Mouse (Mus musculus): ENCODE measurements around the gene Vps8. TPM values are rescaled to one million over a fixed set of nuclear protein-coding genes. Genes with fewer than 3 reads are reported as not detected.

Vps8 gene
- polyA plus RNA-seq, 2 experiments: 3.0 to 5.1 TPM

DNA sequence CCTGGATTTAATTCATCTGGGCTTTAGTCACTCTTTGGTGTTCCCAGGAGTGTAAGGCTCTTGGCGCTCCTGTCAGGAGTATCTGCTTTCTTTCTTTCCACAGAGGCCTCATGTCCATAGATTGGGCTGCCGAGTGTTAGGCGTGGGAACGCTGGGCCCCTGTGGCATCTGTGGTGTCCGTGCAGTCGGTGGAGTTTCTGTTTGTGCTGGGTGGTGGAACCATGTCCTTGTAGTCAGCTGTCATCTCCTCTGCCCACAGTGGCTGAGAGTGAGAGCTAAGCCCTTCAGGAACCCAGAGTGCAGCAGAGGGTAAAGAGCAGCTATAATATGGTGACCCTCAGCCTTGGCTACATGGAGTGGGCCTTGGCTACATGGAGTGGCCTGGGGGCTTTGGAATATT is 140.4 kb downstream of the Vps8 start:
- DNase-seq (ENCODE audit: low read depth in 3 of 3, low spot score in 3 of 3): no peak
- Histone ChIP-seq H3K27me3 (ENCODE audit: control insufficient read depth, insufficient read depth, low read length) (no peaks in the 10 kb centered on the region), H3K9me3 (ENCODE audit: control insufficient read depth, low read length) (no peaks in the 10 kb centered on the region), H3K4me3 (ENCODE audit: insufficient read depth in 1 of 2, low read depth in 2 of 2, low read length in 2 of 2) (no peak overlapping the region), H3K27ac (no peak overlapping the region), H3K4me1 (replicated peaks; ENCODE audit: control insufficient read depth in 2 of 2, insufficient read depth in 2 of 2, low read length in 1 of 2) (no peaks in the 10 kb centered on the region), H3K9ac (replicated peaks) (no peak overlapping the region), H3K4me2 (ENCODE audit: low read depth) (no peak overlapping the region), H3K36me3 (replicated peaks; ENCODE audit: control insufficient read depth, insufficient read depth, low read depth) (no peaks in the 10 kb centered on the region)
- TF ChIP-seq CTCF (IDR thresholded peaks at IDR 0.05; ENCODE audit: low read depth) (no peak), EP300 (IDR thresholded peaks at IDR 0.05; ENCODE audit: low read depth) (no peak)
- no peak for ATAC-seq (ENCODE audit: insufficient read depth)
- WGBS (ENCODE audit: insufficient replicate concordance): 72% methylated on average over 6 of the region's 6 CpGs

DNA sequence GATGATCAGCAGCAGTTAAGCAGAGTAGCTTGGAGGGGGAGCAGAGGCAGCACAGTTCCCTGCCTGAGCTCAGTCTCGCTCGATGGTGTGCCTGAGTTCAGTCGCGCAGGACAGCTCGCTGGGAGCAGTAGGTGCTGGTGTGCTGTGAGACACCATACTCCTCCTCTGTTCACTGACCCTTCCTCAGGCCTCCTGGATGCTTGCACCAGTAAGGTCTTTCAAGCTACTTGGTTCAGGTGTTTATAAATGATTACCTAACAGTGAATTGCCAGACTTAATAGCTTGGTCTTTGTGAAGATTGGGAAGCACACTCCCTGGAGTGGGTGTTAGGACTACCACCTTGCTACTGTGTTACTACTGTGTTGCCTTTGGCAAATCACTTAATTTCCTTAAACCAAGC is 144.2 kb downstream of the Vps8 start:
- H3K9ac ChIP-seq (replicated peaks): no peak overlapping the region
- no peak overlapping the region for H3K27ac ChIP-seq
- ATAC-seq (ENCODE audit: insufficient read depth): no peak
- no peaks in the 10 kb centered on the region for H3K9me3 ChIP-seq (ENCODE audit: control insufficient read depth, low read length)
- H3K4me1 ChIP-seq (replicated peaks; ENCODE audit: control insufficient read depth in 2 of 2, insufficient read depth in 2 of 2, low read length in 1 of 2): no peaks in the 10 kb centered on the region
- no peak overlapping the region for H3K4me2 ChIP-seq (ENCODE audit: low read depth)
- WGBS (ENCODE audit: insufficient replicate concordance): 79% methylated on average over 5 of the region's 5 CpGs
- H3K4me3 ChIP-seq (ENCODE audit: insufficient read depth in 1 of 2, low read depth in 2 of 2, low read length in 2 of 2): no peak overlapping the region
- TF ChIP-seq EP300 (IDR thresholded peaks at IDR 0.05; ENCODE audit: low read depth) (no peak), CTCF (IDR thresholded peaks at IDR 0.05; ENCODE audit: low read depth) (no peak)
- no peak for DNase-seq (ENCODE audit: low read depth in 3 of 3, low spot score in 3 of 3)
- H3K27me3 ChIP-seq (ENCODE audit: control insufficient read depth, insufficient read depth, low read length): no peaks in the 10 kb centered on the region
- H3K36me3 ChIP-seq (replicated peaks; ENCODE audit: control insufficient read depth, insufficient read depth, low read depth): no peaks in the 10 kb centered on the region

DNA sequence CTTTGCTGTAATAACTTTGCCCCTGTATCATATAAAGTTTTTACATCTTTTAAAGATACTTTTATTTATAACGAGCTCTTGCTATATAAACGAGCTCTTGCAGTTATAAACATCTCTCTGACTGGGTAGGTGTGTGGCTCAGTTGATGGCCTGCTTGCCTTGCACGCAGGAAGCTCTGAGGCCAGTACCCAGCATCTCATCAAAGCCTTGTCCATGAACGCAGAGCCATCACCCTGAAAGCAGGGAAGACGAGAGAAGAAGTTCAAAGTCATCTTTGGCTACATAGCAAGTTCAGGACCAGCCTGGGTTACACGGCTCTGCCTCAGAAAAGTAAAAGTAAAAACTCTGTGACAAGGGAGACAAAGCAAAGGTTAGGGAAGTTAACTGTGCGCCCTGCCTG is 147.0 kb downstream of the Vps8 start:
- H3K4me3 ChIP-seq (ENCODE audit: insufficient read depth in 1 of 2, low read depth in 2 of 2, low read length in 2 of 2): no peak overlapping the region
- ATAC-seq (ENCODE audit: insufficient read depth) (no peak), DNase-seq (ENCODE audit: low read depth in 3 of 3, low spot score in 3 of 3) (no peak)
- H3K9ac ChIP-seq (replicated peaks): no peak overlapping the region
- WGBS (ENCODE audit: insufficient replicate concordance): 70% methylated on average over 7 of the region's 7 CpGs
- no peaks in the 10 kb centered on the region for H3K36me3 ChIP-seq (replicated peaks; ENCODE audit: control insufficient read depth, insufficient read depth, low read depth)
- H3K9me3 ChIP-seq (ENCODE audit: control insufficient read depth, low read length): no peaks in the 10 kb centered on the region
- H3K27ac ChIP-seq: no peak overlapping the region
- TF ChIP-seq CTCF (IDR thresholded peaks at IDR 0.05; ENCODE audit: low read depth) (no peak), EP300 (IDR thresholded peaks at IDR 0.05; ENCODE audit: low read depth) (no peak)
- H3K4me1 ChIP-seq (replicated peaks; ENCODE audit: control insufficient read depth in 2 of 2, insufficient read depth in 2 of 2, low read length in 1 of 2): no peaks in the 10 kb centered on the region
- no peak overlapping the region for H3K4me2 ChIP-seq (ENCODE audit: low read depth)
- no peaks in the 10 kb centered on the region for H3K27me3 ChIP-seq (ENCODE audit: control insufficient read depth, insufficient read depth, low read length)

DNA sequence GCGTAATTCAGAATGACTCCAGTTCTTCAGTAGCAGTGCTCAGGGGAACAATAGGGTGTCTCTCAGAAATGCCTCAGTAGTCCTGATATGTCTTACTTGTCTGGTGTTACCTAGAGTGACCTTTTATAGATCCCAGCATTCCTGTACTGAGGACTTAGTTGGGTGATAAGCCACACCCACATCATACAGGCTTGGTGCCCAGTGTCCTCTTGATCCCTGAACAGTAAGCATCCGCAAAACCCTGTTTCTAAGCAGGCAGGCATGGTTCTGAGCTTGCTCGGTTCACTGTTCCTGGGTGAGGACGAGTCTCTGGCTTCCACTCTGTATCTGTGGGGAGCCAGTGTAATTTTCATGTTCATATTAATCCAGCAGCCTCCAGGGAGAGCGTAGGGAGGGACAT is 147.9 kb downstream of the Vps8 start:
- no peak for ATAC-seq (ENCODE audit: insufficient read depth)
- Histone ChIP-seq H3K27ac (no peak overlapping the region), H3K27me3 (ENCODE audit: control insufficient read depth, insufficient read depth, low read length) (no peaks in the 10 kb centered on the region), H3K4me1 (replicated peaks; ENCODE audit: control insufficient read depth in 2 of 2, insufficient read depth in 2 of 2, low read length in 1 of 2) (no peaks in the 10 kb centered on the region), H3K9me3 (ENCODE audit: control insufficient read depth, low read length) (no peaks in the 10 kb centered on the region), H3K36me3 (replicated peaks; ENCODE audit: control insufficient read depth, insufficient read depth, low read depth) (no peaks in the 10 kb centered on the region), H3K4me3 (ENCODE audit: insufficient read depth in 1 of 2, low read depth in 2 of 2, low read length in 2 of 2) (no peak overlapping the region), H3K9ac (replicated peaks) (no peak overlapping the region), H3K4me2 (ENCODE audit: low read depth) (no peak overlapping the region)
- TF ChIP-seq CTCF (IDR thresholded peaks at IDR 0.05; ENCODE audit: low read depth) (no peak), EP300 (IDR thresholded peaks at IDR 0.05; ENCODE audit: low read depth) (no peak)
- DNase-seq (ENCODE audit: low read depth in 3 of 3, low spot score in 3 of 3): no peak
- WGBS (ENCODE audit: insufficient replicate concordance): 71% methylated on average over 5 of the region's 5 CpGs

DNA sequence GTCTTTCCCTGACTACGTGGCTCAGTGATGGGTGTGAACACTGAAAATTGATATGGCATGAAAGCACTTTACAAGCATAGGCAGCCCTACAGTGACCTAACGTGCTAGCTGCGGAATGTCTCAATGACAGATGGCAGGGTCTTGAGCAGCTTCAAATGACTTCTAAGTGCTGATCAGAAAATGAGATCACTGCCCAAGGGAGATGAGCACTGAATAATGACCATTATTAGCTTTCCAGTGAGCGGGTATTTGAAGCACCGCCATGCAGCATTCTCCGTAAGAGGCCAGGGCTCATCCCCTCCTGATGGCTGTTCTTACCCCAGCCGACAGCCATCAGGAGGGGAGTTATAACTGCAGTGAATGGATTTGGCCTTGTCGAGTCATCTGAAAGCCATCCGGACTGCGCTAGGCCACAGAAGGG is 153.1 kb downstream of the Vps8 start:
- WGBS (ENCODE audit: insufficient replicate concordance): 77% methylated on average over 10 of the region's 10 CpGs
- ATAC-seq (ENCODE audit: insufficient read depth) (no peak), DNase-seq (ENCODE audit: low read depth in 3 of 3, low spot score in 3 of 3) (no peak)
- no peak overlapping the region for H3K4me3 ChIP-seq (ENCODE audit: insufficient read depth in 1 of 2, low read depth in 2 of 2, low read length in 2 of 2)
- TF ChIP-seq CTCF (IDR thresholded peaks at IDR 0.05; ENCODE audit: low read depth) (no peak), EP300 (IDR thresholded peaks at IDR 0.05; ENCODE audit: low read depth) (no peak)
- H3K9ac ChIP-seq (replicated peaks): no peak overlapping the region
- H3K27ac ChIP-seq: no peak overlapping the region
- H3K4me1 ChIP-seq (replicated peaks; ENCODE audit: control insufficient read depth in 2 of 2, insufficient read depth in 2 of 2, low read length in 1 of 2): no peaks in the 10 kb centered on the region
- H3K27me3 ChIP-seq (ENCODE audit: control insufficient read depth, insufficient read depth, low read length): no peaks in the 10 kb centered on the region
- H3K9me3 ChIP-seq (ENCODE audit: control insufficient read depth, low read length): no peaks in the 10 kb centered on the region
- H3K36me3 ChIP-seq (replicated peaks; ENCODE audit: control insufficient read depth, insufficient read depth, low read depth): no peaks in the 10 kb centered on the region
- H3K4me2 ChIP-seq (ENCODE audit: low read depth): no peak overlapping the region
